Mouse (Mus musculus) neural tube, embryonic 12.5 days (tissue): ENCODE measurements around the gene Zfpm1. TPM values are rescaled to one million over a fixed set of nuclear protein-coding genes. Genes with fewer than 3 reads are reported as not detected.

ENCODE experiments used
- ATAC-seq: fragments of 200-750 bp; cut with Nextera tagmentation; 2 replicates; pipeline ENCODE4 v1.8.0; 2017; ENCODE audit warnings: low read depth, mild to moderate bottlenecking, moderate TSS enrichment, moderate library complexity; ENCODE audit not compliant: low FRiP score
- H3K27ac ChIP-seq: fragments of 300-500 bp; sonication (generic); 2 replicates; pipeline ENCODE4 v1.5.1; 2016
- H3K27me3 ChIP-seq: fragments of 300-500 bp; sonication (generic); replicated peaks from 2 replicates; pipeline ENCODE4 v1.6.1; 2016; ENCODE audit warnings: mild to moderate bottlenecking
- H3K36me3 ChIP-seq: fragments of 300-500 bp; sonication (generic); 2 replicates; pipeline ENCODE4 v1.6.1; 2016; ENCODE audit warnings: mild to moderate bottlenecking
- H3K4me1 ChIP-seq: fragments of 300-500 bp; sonication (generic); 2 replicates; pipeline ENCODE4 v1.6.1; 2016
- H3K4me2 ChIP-seq: fragments of 300-500 bp; sonication (generic); replicated peaks from 2 replicates; pipeline ENCODE4 v1.6.1; 2016; ENCODE audit warnings: mild to moderate bottlenecking
- H3K4me3 ChIP-seq: fragments of 300-500 bp; sonication (generic); 2 replicates; pipeline ENCODE4 v1.5.1; 2016
- H3K9ac ChIP-seq: fragments of 300-500 bp; sonication (generic); 2 replicates; pipeline ENCODE4 v1.6.1; 2016; ENCODE audit warnings: mild to moderate bottlenecking
- H3K9me3 ChIP-seq: fragments of 300-500 bp; sonication (generic); 2 replicates; pipeline ENCODE4 v1.6.1; 2016; ENCODE audit warnings: mild to moderate bottlenecking
- WGBS: fragments of 180-500 bp; shearing (Covaris S2); methylation state at CpG from one replicate; pipeline ENCODE4 v1.1.7; 2016; 5-methylcytosine and 5-hydroxymethylcytosine counted together
- polyA plus RNA-seq: library from polyadenylated mRNA; unstranded; fragments of >200 nt; fragmentation: Nextera tagmentation; extraction: Ambion mirVana; gene quantifications from 2 replicates; pipeline ENCODE4 v1.2.1, GENCODE M21; 2016

Zfpm1 gene
- polyA plus RNA-seq, 1 experiment from 2014 or later = 2.3 TPM

DNA sequence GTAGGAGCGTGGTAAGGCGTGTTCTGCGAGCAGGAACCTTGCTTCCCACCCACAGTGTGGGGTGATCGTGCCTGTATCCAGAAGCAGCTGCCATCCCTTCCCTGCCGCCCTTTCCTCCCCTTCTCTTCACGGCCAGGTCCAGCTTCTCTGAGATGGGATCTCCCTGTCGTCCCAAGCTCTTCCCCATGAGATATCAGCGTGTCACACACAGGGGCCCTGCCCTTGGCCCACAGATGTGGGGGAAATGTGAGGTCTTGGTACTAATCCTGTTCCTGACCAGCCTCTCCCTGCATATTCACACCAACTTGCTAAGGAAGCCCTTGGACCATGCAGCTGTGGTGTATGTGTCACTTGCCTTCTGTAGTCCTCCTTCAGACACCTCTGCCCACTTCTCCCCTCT is 5.8 kb downstream of the Zfpm1 start:
- Histone ChIP-seq H3K36me3 (no peaks in the 10 kb centered on the region), H3K9ac (no peak overlapping the region), H3K4me2 (no peak overlapping the region), H3K9me3 (no peaks in the 10 kb centered on the region), H3K4me1 (peaks cover 40% of the 10 kb centered on the region), H3K4me3 (no peak overlapping the region), H3K27ac (no peak overlapping the region), H3K27me3 (peaks cover 37% of the 10 kb centered on the region)
- 82% methylated on average over 8 of the region's 8 CpGs for WGBS
- no peak for ATAC-seq

GRCm38 (mm10) chr8:122288344-122288743 is 6.4 kb downstream of the Zfpm1 start:
- Histone ChIP-seq H3K4me2 (no peak overlapping the region), H3K36me3 (no peaks in the 10 kb centered on the region), H3K27me3 (peaks cover 32% of the 10 kb centered on the region), H3K9ac (no peak overlapping the region), H3K27ac (no peak overlapping the region), H3K4me1 (peaks cover 36% of the 10 kb centered on the region), H3K4me3 (no peak overlapping the region), H3K9me3 (no peaks in the 10 kb centered on the region)
- 79% methylated on average over 3 of the region's 3 CpGs for WGBS
- no peak for ATAC-seq

DNA sequence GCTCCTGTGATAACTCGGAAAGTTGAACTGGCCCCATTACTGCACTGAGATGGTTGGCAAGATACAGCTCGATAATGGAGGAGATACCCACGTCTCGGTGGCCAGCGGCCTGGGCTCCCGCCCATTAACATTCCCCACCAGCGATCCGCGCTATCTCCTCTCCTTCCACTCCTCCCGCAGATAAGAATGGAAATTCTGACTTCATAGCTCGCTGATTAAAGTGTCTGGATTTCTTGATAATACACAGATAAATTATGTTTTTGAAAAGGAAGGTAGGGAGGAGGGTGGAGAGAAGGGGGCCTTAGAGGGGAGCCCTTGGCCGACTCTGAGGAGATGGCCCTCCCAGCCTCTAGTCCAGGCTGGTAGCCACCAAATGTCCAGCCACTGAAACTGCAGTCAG is 9.1 kb downstream of the Zfpm1 start:
- Histone ChIP-seq H3K27me3 (peaks cover 7% of the 10 kb centered on the region), H3K27ac (no peak overlapping the region), H3K4me2 (peak overlapping the region; percentile 14; the same call in 1 of the 2 replicates), H3K36me3 (no peaks in the 10 kb centered on the region), H3K4me1 (peaks cover 38% of the 10 kb centered on the region), H3K4me3 (no peak overlapping the region), H3K9me3 (no peaks in the 10 kb centered on the region), H3K9ac (no peak overlapping the region)
- 77% methylated on average over 12 of the region's 12 CpGs for WGBS
- no peak for ATAC-seq

- peaks cover 42% of the 10 kb centered on the region for H3K4me1 ChIP-seq
- no peaks in the 10 kb centered on the region for H3K36me3 ChIP-seq
- peak overlapping the region; percentile 14; the same call in 1 of the 2 replicates for H3K4me2 ChIP-seq
- 43% methylated on average over 10 of the region's 10 CpGs for WGBS
- peaks cover 4% of the 10 kb centered on the region; the same call in 1 of the 2 replicates for H3K27me3 ChIP-seq
- no peak overlapping the region for H3K4me3 ChIP-seq
- no peaks in the 10 kb centered on the region for H3K9me3 ChIP-seq
- no peak overlapping the region for H3K27ac ChIP-seq
- 0 out of 2 replicates have a peak overlapping the region, but pooled peaks have one; percentile 21 for H3K9ac ChIP-seq
- ATAC-seq = no peak
Measured at GRCm38 (mm10) chr8:122291549-122291948, 9.6 kb downstream of the Zfpm1 start.

- Histone ChIP-seq H3K9ac (no peak overlapping the region), H3K4me1 (peaks cover 61% of the 10 kb centered on the region)
Measured at GRCm38 (mm10) chr8:122293484-122293883, 11.5 kb downstream of the Zfpm1 start.

DNA sequence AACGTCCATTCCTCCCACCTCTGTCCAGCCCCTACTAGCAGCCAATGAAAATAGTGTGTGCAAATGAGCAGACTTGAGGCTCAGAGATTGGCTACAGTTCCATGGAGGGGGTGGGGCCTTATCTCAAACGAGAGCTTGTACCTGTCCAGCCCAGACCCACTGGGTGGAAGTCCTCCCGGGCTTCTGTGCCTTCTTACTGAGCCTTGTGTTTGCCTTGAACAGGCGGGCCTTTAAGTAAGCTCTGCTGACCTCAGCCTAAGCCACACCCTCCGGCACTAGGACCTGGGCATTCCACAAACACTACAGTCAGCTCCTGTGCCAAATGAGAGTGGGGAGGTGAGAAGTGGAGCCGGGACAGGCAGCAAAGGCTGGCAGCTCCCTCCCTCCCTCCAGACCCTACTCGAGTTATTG is 12.3 kb downstream of the Zfpm1 start:
- WGBS = 3% methylated on average over 7 of the region's 7 CpGs
- no peak for ATAC-seq
- Histone ChIP-seq H3K4me3 (no peak overlapping the region), H3K4me2 (0 out of 2 replicates have a peak overlapping the region, but pooled peaks have one; percentile 1), H3K27me3 (no peaks in the 10 kb centered on the region), H3K9me3 (no peaks in the 10 kb centered on the region), H3K27ac (no peak overlapping the region), H3K9ac (no peak overlapping the region), H3K36me3 (no peaks in the 10 kb centered on the region), H3K4me1 (peaks cover 64% of the 10 kb centered on the region)

More at GRCm38 (mm10) chr8:122293484-122293883, 11.5 kb downstream of the Zfpm1 start:
- ATAC-seq = no peak
- Histone ChIP-seq H3K4me3 (no peak overlapping the region), H3K27ac (no peak overlapping the region), H3K4me2 (no peak overlapping the region), H3K9me3 (no peaks in the 10 kb centered on the region), H3K36me3 (no peaks in the 10 kb centered on the region), H3K27me3 (no peaks in the 10 kb centered on the region)
- WGBS = 72% methylated on average over 10 of the region's 10 CpGs

DNA sequence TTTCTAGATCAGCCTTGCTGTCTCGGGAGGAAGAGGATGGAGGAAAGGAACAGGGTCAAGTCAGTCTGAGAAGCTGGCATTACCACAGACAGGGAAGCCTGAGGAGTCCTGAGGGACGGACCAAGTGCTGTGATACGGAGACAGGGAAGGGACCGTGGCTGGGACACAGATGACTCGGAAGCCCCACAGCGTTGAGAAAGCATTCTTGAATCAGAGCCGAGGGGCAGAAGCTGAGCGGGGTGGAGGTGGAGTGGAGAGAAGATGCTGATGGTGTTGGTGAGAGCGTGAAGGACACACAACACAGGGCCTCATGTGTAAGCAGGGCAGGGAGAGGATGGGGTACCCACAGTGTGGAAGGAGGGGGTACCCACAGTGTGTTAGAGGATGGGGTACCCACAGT is 13.4 kb downstream of the Zfpm1 start:
- no peak overlapping the region for H3K4me2 ChIP-seq
- peaks cover 64% of the 10 kb centered on the region for H3K4me1 ChIP-seq
- H3K27me3 ChIP-seq = no peaks in the 10 kb centered on the region
- H3K27ac ChIP-seq = no peak overlapping the region
- no peaks in the 10 kb centered on the region for H3K9me3 ChIP-seq
- no peak for ATAC-seq
- no peak overlapping the region for H3K9ac ChIP-seq
- H3K36me3 ChIP-seq = no peaks in the 10 kb centered on the region
- 71% methylated on average over 9 of the region's 9 CpGs for WGBS
- H3K4me3 ChIP-seq = no peak overlapping the region

GRCm38 (mm10) chr8:122296173-122297001 is 14.4 kb downstream of the Zfpm1 start:
- no peak overlapping the region for H3K4me2 ChIP-seq
- peak overlapping the region; percentile 33; the same call in 1 of the 2 replicates for H3K9ac ChIP-seq
- no peaks in the 10 kb centered on the region for H3K27me3 ChIP-seq
- ATAC-seq = peak; percentile 61; the same call in 1 of the 2 replicates
- no peaks in the 10 kb centered on the region for H3K9me3 ChIP-seq
- no peak overlapping the region for H3K4me3 ChIP-seq
- 44% methylated on average over 24 of the region's 24 CpGs for WGBS
- H3K4me1 ChIP-seq = peaks cover 58% of the 10 kb centered on the region
- H3K36me3 ChIP-seq = no peaks in the 10 kb centered on the region
- no peak overlapping the region for H3K27ac ChIP-seq

DNA sequence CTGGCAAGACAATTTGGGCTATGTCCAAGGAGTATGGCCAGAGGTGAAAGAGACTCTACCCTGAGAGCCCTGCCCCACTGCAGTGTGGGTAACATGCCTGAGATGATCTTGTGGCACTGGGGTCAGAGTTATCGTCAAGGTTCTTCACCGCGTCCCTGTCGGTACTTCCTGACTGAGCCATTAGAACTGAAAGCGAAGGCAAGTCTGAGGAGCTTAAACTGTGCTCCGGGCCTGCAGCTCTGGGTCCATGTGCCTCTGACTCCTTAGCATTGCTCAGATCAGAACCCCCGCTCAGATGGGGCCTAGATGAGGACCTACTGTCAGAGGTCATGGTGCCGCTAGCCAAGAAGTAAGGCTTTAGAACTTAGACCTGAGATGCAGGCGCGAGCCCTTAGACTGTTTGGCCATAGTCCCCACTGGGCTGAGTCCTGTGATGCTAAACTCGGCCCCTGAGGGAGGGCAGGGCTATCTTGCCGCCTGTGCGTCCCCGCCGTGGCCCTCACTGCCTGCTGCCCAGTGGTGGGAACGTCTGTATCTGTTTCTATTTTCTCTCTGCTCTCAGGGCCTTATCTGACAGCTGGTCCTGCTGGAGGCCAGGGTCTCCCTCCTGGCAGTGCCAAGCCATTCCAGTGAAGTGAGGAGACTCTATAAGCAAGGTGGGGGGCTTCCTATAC is 17.8 kb downstream of the Zfpm1 start:
- no peaks in the 10 kb centered on the region for H3K9me3 ChIP-seq
- no peak for ATAC-seq
- H3K27me3 ChIP-seq = no peaks in the 10 kb centered on the region
- H3K4me3 ChIP-seq = no peak overlapping the region
- 65% methylated on average over 16 of the region's 16 CpGs for WGBS
- no peak overlapping the region for H3K9ac ChIP-seq
- H3K4me2 ChIP-seq = no peak overlapping the region
- H3K36me3 ChIP-seq = no peaks in the 10 kb centered on the region
- H3K4me1 ChIP-seq = peaks cover 53% of the 10 kb centered on the region
- H3K27ac ChIP-seq = no peak overlapping the region

- H3K27ac ChIP-seq = no peak overlapping the region
- no peak for ATAC-seq
- H3K4me2 ChIP-seq = no peak overlapping the region
- no peak overlapping the region for H3K4me3 ChIP-seq
- no peaks in the 10 kb centered on the region for H3K27me3 ChIP-seq
- H3K9me3 ChIP-seq = no peaks in the 10 kb centered on the region
- no peak overlapping the region for H3K9ac ChIP-seq
- H3K4me1 ChIP-seq = peaks cover 39% of the 10 kb centered on the region
- WGBS = 73% methylated on average over 13 of the region's 13 CpGs
- H3K36me3 ChIP-seq = no peaks in the 10 kb centered on the region
Measured at GRCm38 (mm10) chr8:122301081-122301480, 19.1 kb downstream of the Zfpm1 start.

DNA sequence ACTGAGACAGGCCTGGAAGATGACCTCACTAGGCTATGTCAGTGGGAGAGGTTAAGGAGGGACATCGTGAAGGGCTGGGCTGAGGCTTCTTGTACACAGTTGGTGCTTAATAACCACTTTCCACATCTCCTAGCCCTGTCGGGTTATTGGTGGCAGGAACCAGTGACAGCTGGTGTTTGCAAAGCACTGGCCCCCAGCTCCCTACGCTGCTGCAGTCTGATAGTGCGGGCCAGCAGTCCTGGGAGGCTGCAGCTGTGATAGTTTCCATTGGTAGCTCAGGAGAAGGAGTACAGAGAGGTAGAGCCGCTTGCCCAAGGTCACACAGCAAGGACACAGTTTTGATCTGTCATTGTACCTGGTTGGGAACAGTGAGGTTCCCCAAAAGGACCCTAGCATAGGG is 19.9 kb downstream of the Zfpm1 start:
- no peak overlapping the region for H3K9ac ChIP-seq
- WGBS = 74% methylated on average over 5 of the region's 5 CpGs
- H3K4me2 ChIP-seq = no peak overlapping the region
- H3K9me3 ChIP-seq = no peaks in the 10 kb centered on the region
- no peak for ATAC-seq
- H3K27me3 ChIP-seq = no peaks in the 10 kb centered on the region
- no peak overlapping the region for H3K27ac ChIP-seq
- H3K4me1 ChIP-seq = peaks cover 38% of the 10 kb centered on the region
- no peaks in the 10 kb centered on the region for H3K36me3 ChIP-seq
- no peak overlapping the region for H3K4me3 ChIP-seq

GRCm38 (mm10) chr8:122303451-122303850 is 21.5 kb downstream of the Zfpm1 start:
- WGBS = 69% methylated on average over 6 of the region's 6 CpGs
- Histone ChIP-seq H3K36me3 (no peaks in the 10 kb centered on the region), H3K9me3 (no peaks in the 10 kb centered on the region), H3K4me1 (peaks cover 30% of the 10 kb centered on the region), H3K4me2 (no peak overlapping the region), H3K27me3 (no peaks in the 10 kb centered on the region), H3K4me3 (no peak overlapping the region), H3K9ac (no peak overlapping the region), H3K27ac (no peak overlapping the region)
- no peak for ATAC-seq
